Mouse (Mus musculus): ENCODE measurements at regions not wholly inside any gene's neighbourhood (a gene's known extent, or its start where the extent isn't known, plus 50 kb on each side); places are given as distances from the start of the nearest gene placed in this dataset.

DNA sequence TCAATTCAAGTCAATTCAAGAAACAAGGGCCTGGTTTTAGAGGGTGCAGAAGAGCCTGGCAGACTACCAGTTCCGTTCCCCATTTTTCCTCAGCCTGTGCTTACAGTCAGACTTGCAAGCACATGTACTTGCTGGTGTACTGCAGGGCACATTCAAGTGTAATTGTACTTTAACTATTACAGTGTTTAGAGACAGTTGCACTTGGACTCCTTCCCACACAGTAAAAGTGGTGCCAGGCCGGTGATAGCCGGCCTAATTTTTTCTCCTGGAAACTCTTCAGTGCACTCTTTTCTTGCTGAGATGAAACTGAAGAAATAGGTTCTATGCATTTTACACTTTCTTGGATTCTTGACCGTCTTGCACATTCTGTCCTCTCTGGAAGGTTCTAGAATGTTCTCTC is 233.9 kb upstream of the Adgrl2 start:
- Histone ChIP-seq H3K27me3 (ENCODE audit: control insufficient read depth, insufficient read depth, low read length, poor library complexity, severe bottlenecking) (no peaks in the 10 kb centered on the region), H3K27ac (ENCODE audit: insufficient read depth, low read length) (no peak overlapping the region), H3K9me3 (replicated peaks; ENCODE audit: control insufficient read depth, insufficient read depth, low read length, poor library complexity, severe bottlenecking) (no peaks in the 10 kb centered on the region), H3K36me3 (ENCODE audit: control insufficient read depth, insufficient read depth, low read length, poor library complexity, severe bottlenecking) (no peaks in the 10 kb centered on the region), H3K4me3 (ENCODE audit: low read depth, low read length) (no peak overlapping the region), H3K4me1 (ENCODE audit: control insufficient read depth, insufficient read depth, low read length) (no peaks in the 10 kb centered on the region), H3K9ac (ENCODE audit: low read depth, poor library complexity, severe bottlenecking) (no peak overlapping the region)
- TF ChIP-seq EP300 (IDR thresholded peaks at IDR 0.05; ENCODE audit: insufficient read depth, low read depth, low read length) (no peak), CTCF (IDR thresholded peaks at IDR 0.05; ENCODE audit: low read depth, low read length) (no peak), POLR2A (IDR thresholded peaks at IDR 0.05; ENCODE audit: insufficient read depth, low read length) (no peak)

- Histone ChIP-seq H3K4me1 (ENCODE audit: control insufficient read depth, insufficient read depth, low read length) (no peaks in the 10 kb centered on the region), H3K27ac (ENCODE audit: insufficient read depth, low read length) (no peak overlapping the region), H3K36me3 (ENCODE audit: control insufficient read depth, insufficient read depth, low read length, poor library complexity, severe bottlenecking) (no peaks in the 10 kb centered on the region), H3K4me3 (ENCODE audit: low read depth, low read length) (no peak overlapping the region), H3K27me3 (ENCODE audit: control insufficient read depth, insufficient read depth, low read length, poor library complexity, severe bottlenecking) (no peaks in the 10 kb centered on the region), H3K9me3 (replicated peaks; ENCODE audit: control insufficient read depth, insufficient read depth, low read length, poor library complexity, severe bottlenecking) (no peaks in the 10 kb centered on the region), H3K9ac (ENCODE audit: low read depth, poor library complexity, severe bottlenecking) (no peak overlapping the region)
- TF ChIP-seq EP300 (IDR thresholded peaks at IDR 0.05; ENCODE audit: insufficient read depth, low read depth, low read length): no peak
- TF ChIP-seq POLR2A (IDR thresholded peaks at IDR 0.05; ENCODE audit: insufficient read depth, low read length): no peak
- TF ChIP-seq CTCF (IDR thresholded peaks at IDR 0.05; ENCODE audit: low read depth, low read length): no peak
Measured at GRCm38 (mm10) chr3:149223776-149224175, 233.4 kb upstream of the Adgrl2 start.

GRCm38 (mm10) chr3:149220958-149221357 is 230.6 kb upstream of the Adgrl2 start:
- peaks cover 2% of the 10 kb centered on the region for H3K4me1 ChIP-seq (ENCODE audit: control insufficient read depth, insufficient read depth, low read length)
- TF ChIP-seq CTCF (IDR thresholded peaks at IDR 0.05; ENCODE audit: low read depth, low read length): no peak
- TF ChIP-seq POLR2A (IDR thresholded peaks at IDR 0.05; ENCODE audit: insufficient read depth, low read length): no peak
- TF ChIP-seq EP300 (IDR thresholded peaks at IDR 0.05; ENCODE audit: insufficient read depth, low read depth, low read length): no peak
- H3K9me3 ChIP-seq (replicated peaks; ENCODE audit: control insufficient read depth, insufficient read depth, low read length, poor library complexity, severe bottlenecking): 0 out of 2 replicates have a peak, but pooled peaks cover 4% of the 10 kb centered on the region
- no peaks in the 10 kb centered on the region for H3K27me3 ChIP-seq (ENCODE audit: control insufficient read depth, insufficient read depth, low read length, poor library complexity, severe bottlenecking)
- H3K27ac ChIP-seq (ENCODE audit: insufficient read depth, low read length): peak overlapping the region; percentile 95
- H3K36me3 ChIP-seq (ENCODE audit: control insufficient read depth, insufficient read depth, low read length, poor library complexity, severe bottlenecking): no peaks in the 10 kb centered on the region
- H3K9ac ChIP-seq (ENCODE audit: low read depth, poor library complexity, severe bottlenecking): no peak overlapping the region
- no peak overlapping the region for H3K4me3 ChIP-seq (ENCODE audit: low read depth, low read length)

- 0 out of 2 replicates have a peak, but pooled peaks cover 4% of the 10 kb centered on the region for H3K9me3 ChIP-seq (replicated peaks; ENCODE audit: control insufficient read depth, insufficient read depth, low read length, poor library complexity, severe bottlenecking)
- no peak overlapping the region for H3K4me3 ChIP-seq (ENCODE audit: low read depth, low read length)
- TF ChIP-seq CTCF (IDR thresholded peaks at IDR 0.05; ENCODE audit: low read depth, low read length) (no peak), EP300 (IDR thresholded peaks at IDR 0.05; ENCODE audit: insufficient read depth, low read depth, low read length) (peak; percentile 34; the same call in 1 of the 2 replicates), POLR2A (IDR thresholded peaks at IDR 0.05; ENCODE audit: insufficient read depth, low read length) (no peak)
- H3K9ac ChIP-seq (ENCODE audit: low read depth, poor library complexity, severe bottlenecking): no peak overlapping the region
- no peaks in the 10 kb centered on the region for H3K27me3 ChIP-seq (ENCODE audit: control insufficient read depth, insufficient read depth, low read length, poor library complexity, severe bottlenecking)
- H3K27ac ChIP-seq (ENCODE audit: insufficient read depth, low read length): peak overlapping the region; percentile 95
- H3K36me3 ChIP-seq (ENCODE audit: control insufficient read depth, insufficient read depth, low read length, poor library complexity, severe bottlenecking): no peaks in the 10 kb centered on the region
- peaks cover 2% of the 10 kb centered on the region for H3K4me1 ChIP-seq (ENCODE audit: control insufficient read depth, insufficient read depth, low read length)
Measured at GRCm38 (mm10) chr3:149220304-149220951, 230.1 kb upstream of the Adgrl2 start.

GRCm38 (mm10) chr3:149219381-149220303 is 229.3 kb upstream of the Adgrl2 start:
- Histone ChIP-seq H3K27me3 (ENCODE audit: control insufficient read depth, insufficient read depth, low read length, poor library complexity, severe bottlenecking) (no peaks in the 10 kb centered on the region), H3K27ac (ENCODE audit: insufficient read depth, low read length) (peak overlapping the region; percentile 98), H3K36me3 (ENCODE audit: control insufficient read depth, insufficient read depth, low read length, poor library complexity, severe bottlenecking) (no peaks in the 10 kb centered on the region), H3K9me3 (replicated peaks; ENCODE audit: control insufficient read depth, insufficient read depth, low read length, poor library complexity, severe bottlenecking) (0 out of 2 replicates have a peak, but pooled peaks cover 4% of the 10 kb centered on the region), H3K4me1 (ENCODE audit: control insufficient read depth, insufficient read depth, low read length) (peaks cover 2% of the 10 kb centered on the region), H3K4me3 (ENCODE audit: low read depth, low read length) (no peak overlapping the region), H3K9ac (ENCODE audit: low read depth, poor library complexity, severe bottlenecking) (no peak overlapping the region)
- no peak for TF ChIP-seq POLR2A (IDR thresholded peaks at IDR 0.05; ENCODE audit: insufficient read depth, low read length)
- no peak for TF ChIP-seq CTCF (IDR thresholded peaks at IDR 0.05; ENCODE audit: low read depth, low read length)
- peak; percentile 61; the same call in 1 of the 2 replicates for TF ChIP-seq EP300 (IDR thresholded peaks at IDR 0.05; ENCODE audit: insufficient read depth, low read depth, low read length)
